Mouse (Mus musculus) bone marrow, adult 2 months (tissue): ENCODE results near the gene Kpna2.

Source experiments
- CTCF ChIP-seq: fragments of 200-500 bp; IDR thresholded peaks from 2 replicates; pipeline ENCODE4 v1.5.1; 2011; ENCODE audit warnings: low read length, control low read depth; ENCODE audit not compliant: control insufficient read depth, insufficient read depth
- POLR2A ChIP-seq: fragments of 200-500 bp; IDR thresholded peaks from 2 replicates; pipeline ENCODE4 v1.6.1; 2011; ENCODE audit warnings: low read depth, mild to moderate bottlenecking, control low read depth, low read length, borderline replicate concordance; ENCODE audit not compliant: control insufficient read depth

DNA sequence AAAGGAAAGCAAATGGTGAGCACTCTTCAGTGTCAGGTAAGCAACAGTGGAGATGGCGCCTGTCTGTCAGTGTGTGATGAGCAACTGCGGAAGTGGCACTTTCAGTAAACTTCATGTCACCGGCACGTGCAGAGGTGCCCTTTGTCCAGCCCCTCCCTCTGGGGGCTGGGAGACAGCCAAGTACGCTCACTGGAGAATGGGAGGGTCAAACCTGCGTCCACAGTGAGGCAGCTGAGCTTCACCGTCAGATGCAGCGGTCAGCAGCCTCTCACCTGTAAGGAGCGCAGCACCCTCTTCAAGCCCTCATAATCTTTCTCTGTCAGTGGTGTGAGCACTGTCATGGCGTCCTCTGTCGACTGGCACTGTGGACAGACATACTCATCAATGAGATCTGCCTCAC, 44.0 kb upstream of the Kpna2 start:
- TF ChIP-seq CTCF (no peak), POLR2A (no peak)
